Mouse (Mus musculus) midbrain, embryonic 14.5 days (tissue): ENCODE measurements at regions not wholly inside any gene's neighbourhood (a gene's known extent, or its start where the extent isn't known, plus 50 kb on each side); places are given as distances from the start of the nearest gene placed in this dataset.
A peak's percentile ranks its signal among the peaks of the same experiment; 100 is the strongest.

Experiments
- ATAC-seq: fragments of 200-750 bp; cut with Nextera tagmentation; 2 replicates; pipeline ENCODE4 v1.8.0; 2017; ENCODE audit warnings: moderate number of reproducible peaks, moderate library complexity; ENCODE audit not compliant: low FRiP score, low TSS enrichment
- DNase-seq: peaks from one replicate; pipeline ENCODE4 v3.0.0-alpha.2; 2015
- H3K27ac ChIP-seq: fragments of 300-500 bp; sonication (generic); replicated peaks from 2 replicates; pipeline ENCODE4 v1.5.1; 2014; ENCODE audit warnings: mild to moderate bottlenecking, low read depth, low read length, moderate library complexity
- H3K27me3 ChIP-seq: fragments of 300-500 bp; sonication (generic); 2 replicates; pipeline ENCODE4 v1.6.1; 2014; ENCODE audit warnings: low read length, control low read depth, mixed read lengths; ENCODE audit not compliant: control insufficient read depth, insufficient read depth
- H3K36me3 ChIP-seq: fragments of 300-500 bp; sonication (generic); 2 replicates; pipeline ENCODE4 v1.6.1; 2014; ENCODE audit warnings: low read length, control low read depth; ENCODE audit not compliant: control insufficient read depth, insufficient read depth
- H3K4me1 ChIP-seq: fragments of 300-500 bp; sonication (generic); 2 replicates; pipeline ENCODE4 v1.6.1; 2014; ENCODE audit warnings: mild to moderate bottlenecking, antibody characterized with exemption, low read length, control low read depth; ENCODE audit not compliant: control insufficient read depth, insufficient read depth
- H3K4me2 ChIP-seq: fragments of 300-500 bp; sonication (generic); 2 replicates; pipeline ENCODE4 v1.6.1; 2014; ENCODE audit warnings: mild to moderate bottlenecking, low read length, moderate library complexity
- H3K4me3 ChIP-seq: fragments of 300-500 bp; sonication (generic); replicated peaks from 2 replicates; pipeline ENCODE4 v1.5.1; 2014; ENCODE audit warnings: low read depth, low read length
- H3K9ac ChIP-seq: fragments of 300-500 bp; sonication (generic); replicated peaks from 2 replicates; pipeline ENCODE4 v1.6.1; 2014; ENCODE audit warnings: mild to moderate bottlenecking, low read length, moderate library complexity
- H3K9me3 ChIP-seq: fragments of 300-500 bp; sonication (generic); 2 replicates; pipeline ENCODE4 v1.6.1; 2016; ENCODE audit warnings: low read length, control low read depth, mixed read lengths; ENCODE audit not compliant: control insufficient read depth
- WGBS: fragments of 180-500 bp; shearing (Covaris S2); extraction: QIAGEN DNeasy Blood & Tissue Kit; methylation state at CpG from one replicate; pipeline ENCODE4 v1.1.7; 2014; 5-methylcytosine and 5-hydroxymethylcytosine counted together

- Histone ChIP-seq H3K27me3 (no peaks in the 10 kb centered on the region), H3K36me3 (no peaks in the 10 kb centered on the region), H3K4me2 (no peak overlapping the region), H3K9me3 (no peaks in the 10 kb centered on the region), H3K4me3 (no peak overlapping the region), H3K9ac (no peak overlapping the region), H3K4me1 (no peaks in the 10 kb centered on the region), H3K27ac (no peak overlapping the region)
- WGBS: 92% methylated on average over 8 of the region's 8 CpGs
- ATAC-seq (0 out of 2 replicates have a peak, but pooled peaks have one; percentile 17), DNase-seq (no peak)
Measured at GRCm38 (mm10) chr12:16232828-16233227, 377.9 kb downstream of the Lpin1 start.

- Histone ChIP-seq H3K4me3 (no peak overlapping the region), H3K9ac (no peak overlapping the region), H3K4me2 (no peak overlapping the region), H3K36me3 (no peaks in the 10 kb centered on the region), H3K27ac (no peak overlapping the region), H3K9me3 (no peaks in the 10 kb centered on the region), H3K27me3 (no peaks in the 10 kb centered on the region), H3K4me1 (no peaks in the 10 kb centered on the region)
- 52% methylated on average over 2 of the region's 2 CpGs for WGBS
- DNase-seq (no peak), ATAC-seq (no peak)
Measured at GRCm38 (mm10) chr12:16232051-16232450, 378.7 kb downstream of the Lpin1 start.

- no peak overlapping the region for H3K4me2 ChIP-seq
- H3K27me3 ChIP-seq: no peaks in the 10 kb centered on the region
- no peaks in the 10 kb centered on the region for H3K9me3 ChIP-seq
- no peaks in the 10 kb centered on the region for H3K4me1 ChIP-seq
- no peak overlapping the region for H3K9ac ChIP-seq
- H3K4me3 ChIP-seq: no peak overlapping the region
- ATAC-seq (no peak), DNase-seq (no peak)
- 92% methylated on average over 2 of the region's 2 CpGs for WGBS
- no peak overlapping the region for H3K27ac ChIP-seq
- H3K36me3 ChIP-seq: no peaks in the 10 kb centered on the region
Measured at GRCm38 (mm10) chr12:16231093-16231492, 379.7 kb downstream of the Lpin1 start.

- no peaks in the 10 kb centered on the region for H3K4me1 ChIP-seq
- WGBS: 98% methylated on average over 2 of the region's 2 CpGs
- ATAC-seq: no peak
- no peak overlapping the region for H3K9ac ChIP-seq
- H3K9me3 ChIP-seq: no peaks in the 10 kb centered on the region
- H3K36me3 ChIP-seq: no peaks in the 10 kb centered on the region
- no peak overlapping the region for H3K27ac ChIP-seq
- no peak overlapping the region for H3K4me3 ChIP-seq
- H3K4me2 ChIP-seq: no peak overlapping the region
- DNase-seq: no peak
- H3K27me3 ChIP-seq: no peaks in the 10 kb centered on the region
Measured at GRCm38 (mm10) chr12:16225428-16225827, 385.3 kb downstream of the Lpin1 start.

- ATAC-seq: no peak
- Histone ChIP-seq H3K9ac (no peak overlapping the region), H3K4me3 (no peak overlapping the region), H3K36me3 (no peaks in the 10 kb centered on the region), H3K27ac (no peak overlapping the region), H3K27me3 (no peaks in the 10 kb centered on the region), H3K4me1 (no peaks in the 10 kb centered on the region), H3K9me3 (no peaks in the 10 kb centered on the region), H3K4me2 (no peak overlapping the region)
- WGBS: 65% methylated on average over 9 of the region's 9 CpGs
- DNase-seq: peak; percentile 2
Measured at GRCm38 (mm10) chr12:16222836-16223450, 387.8 kb downstream of the Lpin1 start.

GRCm38 (mm10) chr12:16222205-16222604 lies 388.6 kb downstream of the Lpin1 start:
- no peak overlapping the region for H3K4me3 ChIP-seq
- H3K4me1 ChIP-seq: no peaks in the 10 kb centered on the region
- H3K27ac ChIP-seq: no peak overlapping the region
- DNase-seq (no peak), ATAC-seq (no peak)
- H3K4me2 ChIP-seq: no peak overlapping the region
- H3K36me3 ChIP-seq: no peaks in the 10 kb centered on the region
- H3K27me3 ChIP-seq: no peaks in the 10 kb centered on the region
- H3K9me3 ChIP-seq: no peaks in the 10 kb centered on the region
- H3K9ac ChIP-seq: no peak overlapping the region

GRCm38 (mm10) chr12:16221142-16221541 lies 389.6 kb downstream of the Lpin1 start:
- WGBS: 93% methylated on average over 1 of the region's 1 CpGs
- H3K27me3 ChIP-seq: no peaks in the 10 kb centered on the region
- ATAC-seq: no peak

GRCm38 (mm10) chr12:16220561-16220960 lies 390.2 kb downstream of the Lpin1 start:
- DNase-seq: no peak
- no peak for ATAC-seq
- WGBS: 91% methylated on average over 3 of the region's 3 CpGs
- Histone ChIP-seq H3K36me3 (no peaks in the 10 kb centered on the region), H3K4me1 (no peaks in the 10 kb centered on the region), H3K4me3 (no peak overlapping the region), H3K9ac (no peak overlapping the region), H3K4me2 (no peak overlapping the region), H3K27me3 (no peaks in the 10 kb centered on the region), H3K9me3 (no peaks in the 10 kb centered on the region), H3K27ac (no peak overlapping the region)

More at GRCm38 (mm10) chr12:16221142-16221541, 389.6 kb downstream of the Lpin1 start:
- Histone ChIP-seq H3K4me1 (no peaks in the 10 kb centered on the region), H3K27ac (no peak overlapping the region), H3K9me3 (no peaks in the 10 kb centered on the region), H3K36me3 (no peaks in the 10 kb centered on the region), H3K4me3 (no peak overlapping the region), H3K9ac (no peak overlapping the region), H3K4me2 (no peak overlapping the region)
- DNase-seq: no peak

GRCm38 (mm10) chr12:16218906-16219305 lies 391.9 kb downstream of the Lpin1 start:
- no peak for ATAC-seq
- DNase-seq: no peak
- Histone ChIP-seq H3K9ac (no peak overlapping the region), H3K36me3 (no peaks in the 10 kb centered on the region), H3K27me3 (no peaks in the 10 kb centered on the region), H3K9me3 (no peaks in the 10 kb centered on the region), H3K4me2 (no peak overlapping the region), H3K4me1 (no peaks in the 10 kb centered on the region), H3K4me3 (no peak overlapping the region), H3K27ac (no peak overlapping the region)
- 92% methylated on average over 4 of the region's 4 CpGs for WGBS
